Mouse (Mus musculus) embryonic fibroblast, embryonic 13.5 days (primary cell): ENCODE results near the gene Stat3. TPM values are rescaled to one million over a fixed set of nuclear protein-coding genes. Genes with fewer than 3 reads are reported as not detected.
A peak's percentile ranks its signal among the peaks of the same experiment; 100 is the strongest.

Source experiments
- H3K27ac ChIP-seq: 2 replicates; pipeline ENCODE4 v1.5.1; 2012; ENCODE audit warnings: low read length, control low read depth, inconsistent platforms; ENCODE audit not compliant: insufficient read depth
- H3K4me1 ChIP-seq: 2 replicates; pipeline ENCODE4 v1.6.1; 2011; ENCODE audit warnings: low read length; ENCODE audit not compliant: control insufficient read depth, insufficient read depth
- H3K4me3 ChIP-seq: 2 replicates; pipeline ENCODE4 v1.5.1; 2011; ENCODE audit warnings: mild to moderate bottlenecking, control low read depth, low read length; ENCODE audit not compliant: insufficient read depth
- CTCF ChIP-seq: IDR thresholded peaks from 2 replicates; pipeline ENCODE4 v1.5.1; 2011; ENCODE audit warnings: mild to moderate bottlenecking, control low read depth, low read length, moderate library complexity, borderline replicate concordance; ENCODE audit not compliant: insufficient read depth
- POLR2A ChIP-seq: IDR thresholded peaks from 2 replicates; pipeline ENCODE4 v1.6.1; 2011; ENCODE audit warnings: low read depth, mild to moderate bottlenecking, control low read depth, low read length, moderate library complexity
- polyA plus RNA-seq: library from polyadenylated mRNA; stranded (reverse); fragments of >200 nt; gene quantifications from 2 replicates; pipeline ENCODE4 v1.2.4, GENCODE M21; 2011; ENCODE audit warnings: low read depth; ENCODE audit not compliant: missing spikeins, insufficient read length

The Stat3 gene
- polyA plus RNA-seq, 1 experiment: 158 TPM

DNA sequence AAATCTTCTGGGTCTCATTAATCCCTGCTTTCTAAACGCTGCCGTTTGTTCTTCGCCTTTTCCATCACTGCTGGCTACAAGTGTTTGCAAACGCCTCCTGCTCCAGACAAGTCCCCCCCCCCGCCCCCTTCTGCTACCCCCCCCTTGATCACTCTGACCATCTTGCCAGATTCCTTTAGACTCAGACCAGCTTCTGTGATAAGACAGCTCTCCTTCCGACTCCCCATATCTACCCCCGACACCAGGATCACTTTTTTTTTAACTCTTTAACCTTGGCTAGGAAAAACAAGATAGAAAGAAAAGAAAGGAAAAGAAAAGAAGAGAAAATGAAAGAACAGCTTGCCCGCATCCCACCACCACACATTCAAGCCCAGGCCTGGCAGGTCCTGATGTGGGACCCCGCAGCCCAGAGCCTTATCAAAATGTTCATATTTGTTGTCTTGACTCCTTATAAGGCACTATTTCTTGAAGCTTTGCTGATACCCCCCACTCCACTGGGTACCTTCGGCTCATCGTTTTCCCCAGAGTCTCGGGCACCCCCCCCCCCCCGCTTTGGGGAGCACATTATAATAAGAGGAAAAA, 89.8 kb downstream of the Stat3 start:
- H3K4me3 ChIP-seq: peak overlapping the region; percentile 75
- H3K27ac ChIP-seq: no peak overlapping the region
- peaks cover 2% of the 10 kb centered on the region; the same call in 1 of the 2 replicates for H3K4me1 ChIP-seq
- TF ChIP-seq CTCF (no peak), POLR2A (no peak)

DNA sequence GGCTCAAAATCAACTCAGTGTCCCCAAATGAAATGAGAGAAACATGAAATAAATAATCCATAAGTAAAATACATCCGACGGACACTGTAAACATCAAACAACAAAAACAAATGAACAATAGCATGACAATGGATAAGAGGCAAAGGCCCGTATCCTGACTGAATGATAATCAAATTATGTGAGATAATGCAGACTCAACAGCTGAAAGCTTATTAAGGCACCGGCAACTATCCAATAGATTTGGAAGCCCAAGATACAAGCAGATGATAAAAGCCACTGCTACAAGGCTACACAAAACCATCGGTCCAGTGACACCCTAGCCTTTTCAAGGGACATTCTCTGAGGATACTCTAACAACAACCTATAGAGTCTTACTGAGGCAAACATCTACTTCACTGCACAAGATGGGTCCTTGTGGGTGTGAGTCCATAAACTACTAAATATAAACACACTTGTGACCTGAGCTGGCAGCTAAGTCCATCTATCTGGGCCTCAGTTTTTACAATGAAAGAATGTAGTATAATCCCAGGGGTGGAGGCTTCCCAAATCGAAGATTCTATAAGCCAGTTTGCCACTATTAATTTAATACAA, 90.5 kb downstream of the Stat3 start:
- TF ChIP-seq POLR2A: no peak
- no peak for TF ChIP-seq CTCF
- Histone ChIP-seq H3K27ac (no peak overlapping the region), H3K4me3 (peak overlapping the region; percentile 75), H3K4me1 (peaks cover 2% of the 10 kb centered on the region; the same call in 1 of the 2 replicates)

DNA sequence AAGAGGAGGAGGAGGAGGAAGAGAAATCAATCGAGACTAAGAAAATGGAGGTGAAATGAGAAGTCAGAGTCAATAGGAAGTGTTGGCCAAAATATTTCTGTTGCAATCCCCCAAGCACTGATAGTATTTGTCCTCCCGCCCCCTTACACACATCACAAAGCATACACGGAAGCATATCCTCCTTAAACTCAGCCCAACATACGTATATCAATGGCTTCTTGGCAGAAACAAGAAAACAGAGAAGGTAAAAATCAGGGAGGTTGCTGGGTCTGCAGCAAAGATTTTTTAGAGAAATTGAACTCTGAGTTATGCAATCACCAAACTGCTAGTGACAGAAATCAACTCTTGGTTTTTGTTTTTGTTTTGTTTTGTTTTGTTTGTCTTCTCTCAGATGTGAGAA, 91.3 kb downstream of the Stat3 start:
- Histone ChIP-seq H3K4me3 (no peak overlapping the region), H3K27ac (no peak overlapping the region), H3K4me1 (peaks cover 3% of the 10 kb centered on the region; the same call in 1 of the 2 replicates)
- TF ChIP-seq POLR2A (no peak), CTCF (no peak)

DNA sequence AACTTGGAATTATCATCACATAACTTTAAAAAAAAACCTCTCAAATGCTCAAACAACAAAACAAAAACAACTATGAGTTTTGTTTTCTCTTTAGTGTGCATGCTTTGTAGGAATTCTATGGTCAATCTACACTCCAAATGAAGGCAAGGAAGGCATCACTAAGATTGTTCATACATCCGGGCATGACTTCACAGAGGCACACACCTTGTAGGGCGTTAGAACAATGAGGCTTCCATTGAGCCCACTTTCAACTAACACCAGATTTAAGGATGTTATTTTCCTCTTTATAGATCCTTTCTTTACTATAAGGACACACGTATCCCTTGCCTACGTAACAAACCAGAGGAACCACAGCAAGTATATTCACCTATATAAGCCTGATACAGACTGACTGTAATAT, 91.8 kb downstream of the Stat3 start:
- H3K4me1 ChIP-seq: peaks cover 5% of the 10 kb centered on the region; the same call in 1 of the 2 replicates
- no peak overlapping the region for H3K4me3 ChIP-seq
- H3K27ac ChIP-seq: no peak overlapping the region
- no peak for TF ChIP-seq POLR2A
- TF ChIP-seq CTCF: no peak

DNA sequence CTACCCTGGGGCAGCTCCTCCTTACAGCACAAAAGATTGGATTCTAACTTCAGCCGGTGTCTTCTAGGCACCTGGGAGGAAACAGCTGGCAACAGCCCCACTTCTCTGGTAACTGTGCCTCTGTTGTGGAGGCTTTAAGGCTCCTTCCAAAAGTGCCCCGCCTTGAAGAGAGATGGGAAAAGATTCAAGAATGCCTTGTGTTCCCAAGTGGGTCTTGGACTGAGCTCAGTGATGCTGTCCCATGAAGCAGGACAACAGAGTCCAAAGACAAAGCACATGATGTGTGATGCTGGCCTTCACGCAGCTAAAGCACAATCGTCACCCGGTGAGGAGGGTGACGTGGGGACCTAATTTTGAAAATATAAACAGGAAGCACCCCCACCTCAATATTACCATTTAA, 93.5 kb downstream of the Stat3 start:
- TF ChIP-seq CTCF: no peak
- no peak for TF ChIP-seq POLR2A
- Histone ChIP-seq H3K27ac (no peak overlapping the region), H3K4me3 (no peak overlapping the region), H3K4me1 (peaks cover 5% of the 10 kb centered on the region; the same call in 1 of the 2 replicates)

DNA sequence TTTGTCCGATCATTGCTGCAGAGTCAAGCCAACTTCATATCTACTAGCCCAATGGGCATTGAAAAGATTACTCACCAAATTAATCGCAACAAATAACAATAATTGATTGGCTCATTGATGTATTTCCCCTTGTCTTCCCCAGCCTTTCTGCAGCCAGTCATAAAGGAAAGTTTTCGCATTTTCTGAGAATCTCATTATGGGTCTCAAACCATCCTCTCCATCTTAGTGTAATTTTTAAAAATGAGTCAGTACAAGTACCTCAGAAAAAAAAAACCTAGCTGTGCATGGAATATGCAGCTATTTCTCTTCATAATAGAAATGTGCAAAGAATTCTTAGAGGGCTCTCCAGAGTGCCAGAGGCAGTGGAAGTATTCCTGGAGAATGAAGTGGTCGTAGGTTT, 95.2 kb downstream of the Stat3 start:
- Histone ChIP-seq H3K4me1 (peaks cover 5% of the 10 kb centered on the region; the same call in 1 of the 2 replicates), H3K27ac (no peak overlapping the region), H3K4me3 (no peak overlapping the region)
- no peak for TF ChIP-seq CTCF
- no peak for TF ChIP-seq POLR2A

DNA sequence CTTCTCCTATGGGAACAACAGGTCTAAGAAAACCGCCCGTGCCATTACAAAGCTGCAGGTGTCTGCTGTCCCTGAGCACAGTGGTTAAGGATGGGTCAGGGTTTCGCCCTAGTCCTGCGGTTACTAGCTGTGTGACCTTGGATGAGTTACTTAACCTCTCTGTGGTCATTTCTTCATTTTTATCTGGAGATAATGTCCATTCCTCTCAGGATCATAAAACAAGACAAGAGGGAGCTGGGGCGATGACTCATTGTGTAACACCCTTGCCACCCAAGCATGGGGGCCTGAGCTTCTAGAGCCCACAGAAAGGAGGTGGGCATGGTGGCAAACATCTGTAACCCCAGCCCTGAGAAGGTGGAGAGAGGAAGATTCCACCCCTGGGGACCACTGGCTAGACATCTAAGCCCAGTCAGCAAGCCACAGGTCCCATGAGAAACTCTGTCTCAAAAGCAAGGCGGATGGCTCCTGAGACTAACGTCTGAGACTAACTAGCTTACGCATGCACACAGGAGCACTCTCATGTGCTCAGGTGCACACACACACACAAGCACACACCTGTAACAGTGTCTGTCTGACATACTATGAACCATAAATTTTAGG, 96.2 kb downstream of the Stat3 start:
- H3K4me1 ChIP-seq: 0 out of 2 replicates have a peak, but pooled peaks cover 3% of the 10 kb centered on the region
- TF ChIP-seq CTCF (no peak), POLR2A (no peak)
- no peak overlapping the region for H3K4me3 ChIP-seq
- H3K27ac ChIP-seq: no peak overlapping the region

DNA sequence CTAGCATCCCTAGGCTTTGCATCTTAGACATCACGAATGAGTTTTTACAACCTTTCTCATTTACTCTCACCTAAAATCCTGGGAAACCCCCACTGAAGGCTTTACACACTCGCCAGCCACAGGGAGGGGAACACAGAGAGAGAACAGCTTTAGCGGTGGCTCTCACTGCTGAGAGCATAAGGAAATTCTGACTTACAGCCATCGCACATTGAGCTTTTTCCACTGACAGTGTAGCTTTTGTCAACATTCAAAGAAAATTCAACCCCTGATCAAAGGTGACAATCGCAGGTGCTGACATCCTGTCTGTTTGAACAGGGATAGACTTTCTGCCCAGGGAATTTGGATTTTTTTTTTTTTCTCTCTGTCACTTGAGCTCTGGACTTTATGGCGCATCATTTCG, 97.3 kb downstream of the Stat3 start:
- Histone ChIP-seq H3K4me1 (0 out of 2 replicates have a peak, but pooled peaks cover 3% of the 10 kb centered on the region), H3K27ac (no peak overlapping the region), H3K4me3 (no peak overlapping the region)
- TF ChIP-seq CTCF (no peak), POLR2A (no peak)

DNA sequence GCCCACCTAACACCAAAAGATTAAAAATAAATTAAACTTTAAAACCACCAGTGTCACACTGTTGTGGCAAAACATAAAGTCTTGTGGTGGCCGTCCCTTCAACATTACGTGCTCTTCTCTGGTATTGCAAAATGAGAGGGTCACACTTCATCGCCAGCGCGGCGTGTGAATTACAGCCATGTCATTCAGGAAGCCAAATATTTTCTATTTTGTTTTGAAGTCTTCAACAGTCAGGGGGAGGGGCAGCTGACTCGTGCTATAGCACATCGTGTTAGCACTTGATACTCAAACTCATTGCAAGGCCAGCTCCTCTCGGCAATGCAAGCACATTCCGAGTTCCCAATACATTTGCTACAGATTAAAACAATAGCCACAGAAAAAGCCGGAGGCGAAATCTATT, 98.5 kb downstream of the Stat3 start:
- no peak for TF ChIP-seq POLR2A
- TF ChIP-seq CTCF: no peak
- H3K27ac ChIP-seq: no peak overlapping the region

DNA sequence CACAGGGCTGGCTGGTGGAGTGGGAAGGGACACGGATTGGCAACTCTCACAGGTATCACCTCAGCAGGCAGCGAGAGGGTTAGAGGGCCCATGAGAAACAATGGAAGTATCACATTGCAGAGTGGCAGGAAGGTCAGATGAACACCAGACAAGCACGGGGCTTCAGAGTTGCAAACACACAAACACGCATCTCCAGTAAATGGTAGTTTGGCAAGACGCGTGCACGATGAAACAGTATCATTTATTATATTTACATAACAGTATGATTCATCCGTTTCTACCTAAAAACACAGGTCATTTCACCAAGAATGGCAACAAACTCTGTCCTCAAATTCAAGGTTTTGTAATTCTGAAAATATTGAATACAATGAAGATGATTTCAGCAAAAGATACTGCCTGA, 99.8 kb downstream of the Stat3 start:
- TF ChIP-seq CTCF: no peak
- no peak for TF ChIP-seq POLR2A
- 0 out of 2 replicates have a peak, but pooled peaks cover 3% of the 10 kb centered on the region for H3K4me1 ChIP-seq
- no peak overlapping the region for H3K27ac ChIP-seq

More for the DNA sequence above, 98.5 kb downstream of the Stat3 start:
- H3K4me3 ChIP-seq: no peak overlapping the region
- 0 out of 2 replicates have a peak, but pooled peaks cover 3% of the 10 kb centered on the region for H3K4me1 ChIP-seq

More for the DNA sequence above, 99.8 kb downstream of the Stat3 start:
- H3K4me3 ChIP-seq: no peak overlapping the region
